Mouse (Mus musculus) T-cell, adult 2 months (primary cell): Measurements from ENCODE around the gene Dmp1.

Source experiments
- DNase-seq: peaks from one replicate; pipeline ENCODE4 v3.0.0; 2022; ENCODE audit warnings: low spot score

Dmp1 gene

DNA sequence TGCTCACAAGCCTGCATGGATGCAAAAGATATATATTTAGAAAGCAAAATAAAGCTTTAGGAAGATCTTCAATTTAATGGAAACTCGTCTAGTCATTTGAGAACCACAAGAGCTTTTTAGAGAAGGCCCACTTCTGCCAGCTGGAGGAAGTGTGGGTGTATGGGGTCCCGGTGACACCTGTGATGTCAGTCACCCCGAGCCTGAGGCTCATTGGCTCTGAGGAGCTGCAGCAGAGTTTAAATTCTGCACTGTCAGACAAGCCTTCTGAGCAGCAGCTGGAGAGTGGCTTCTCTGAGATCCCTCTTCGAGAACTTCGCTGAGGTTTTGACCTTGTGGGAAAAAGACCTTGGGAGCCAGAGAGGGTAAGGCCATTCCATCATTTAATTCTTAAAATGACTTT is at the start of gene Dmp1:
Dmp1 (plus strand) TSS at position 263 of the 400 bp plus-strand sequence.
- no peak for DNase-seq

DNA sequence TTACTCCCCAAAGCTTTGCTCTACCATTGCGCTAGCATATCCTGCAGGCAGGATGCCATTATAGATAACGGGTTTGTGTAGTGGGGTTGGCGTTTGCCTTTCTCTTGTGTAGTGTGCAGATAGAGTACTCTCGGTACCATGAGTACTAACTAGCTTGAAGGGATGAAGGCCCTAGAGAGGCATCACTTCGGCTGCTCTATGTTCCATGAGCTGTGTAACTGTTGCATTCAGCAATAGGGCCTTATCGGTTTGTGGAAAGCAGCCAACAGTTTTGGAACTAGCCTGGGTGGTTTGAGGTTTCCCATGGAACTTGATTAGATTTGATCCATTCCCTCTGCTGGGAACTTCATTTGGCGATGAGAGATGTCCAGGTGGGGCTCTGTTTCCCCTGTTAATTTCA is 44.7 kb upstream of the Dmp1 start:
- no peak for DNase-seq

DNA sequence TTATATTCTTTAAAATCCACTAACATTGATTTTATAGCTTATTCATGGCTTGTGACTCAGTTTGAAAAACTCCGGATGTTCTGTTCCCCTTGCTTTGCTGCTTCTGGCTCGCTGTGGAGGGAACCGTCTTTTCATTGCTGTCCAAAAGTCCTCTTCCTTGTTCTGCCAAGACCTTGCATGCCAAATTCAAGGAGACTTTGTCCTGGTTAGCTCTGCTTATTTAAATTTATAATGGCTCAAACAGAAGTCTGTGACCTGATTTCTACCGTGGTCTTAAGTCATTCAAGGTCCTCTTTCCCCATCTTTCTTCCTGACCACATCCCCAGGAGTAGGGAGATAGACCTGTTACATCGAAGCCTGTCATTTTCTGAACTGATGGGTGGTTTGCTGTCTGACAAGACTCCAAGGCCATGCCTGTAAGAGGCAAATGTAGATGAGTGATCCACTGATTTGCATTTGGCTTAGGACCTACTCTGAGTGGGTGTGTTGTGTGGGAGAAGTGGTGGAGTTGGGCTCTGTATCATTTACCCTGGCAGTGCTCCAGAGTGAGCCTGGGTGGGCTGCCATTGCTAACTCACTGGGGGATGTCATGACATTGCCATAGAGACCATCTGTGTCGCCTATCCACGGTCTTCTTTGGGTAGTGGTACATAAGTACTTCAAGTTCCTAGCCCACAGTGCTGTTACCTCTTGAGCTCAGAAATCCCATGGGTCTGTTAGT is 43.9 kb upstream of the Dmp1 start:
- DNase-seq: no peak

DNA sequence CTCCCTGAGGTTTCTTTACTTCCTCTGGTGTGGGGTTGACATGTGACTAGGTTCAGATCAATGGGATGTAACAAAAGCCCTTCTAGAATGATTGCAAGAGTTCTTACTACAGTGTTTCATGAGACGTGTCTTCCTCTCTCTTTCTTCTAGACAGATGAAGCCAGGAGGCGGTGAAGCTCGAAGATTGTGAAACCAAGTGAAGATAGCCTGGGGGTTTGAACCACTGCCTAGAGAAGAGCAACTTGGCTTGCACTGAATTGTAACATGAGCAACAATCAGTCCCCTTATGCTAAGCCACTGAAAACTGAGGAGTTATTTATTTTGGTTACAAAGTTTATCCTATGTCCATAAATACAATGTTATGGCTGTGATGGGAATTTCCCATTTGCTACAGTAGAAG is 41.8 kb upstream of the Dmp1 start:
- no peak for DNase-seq

DNA sequence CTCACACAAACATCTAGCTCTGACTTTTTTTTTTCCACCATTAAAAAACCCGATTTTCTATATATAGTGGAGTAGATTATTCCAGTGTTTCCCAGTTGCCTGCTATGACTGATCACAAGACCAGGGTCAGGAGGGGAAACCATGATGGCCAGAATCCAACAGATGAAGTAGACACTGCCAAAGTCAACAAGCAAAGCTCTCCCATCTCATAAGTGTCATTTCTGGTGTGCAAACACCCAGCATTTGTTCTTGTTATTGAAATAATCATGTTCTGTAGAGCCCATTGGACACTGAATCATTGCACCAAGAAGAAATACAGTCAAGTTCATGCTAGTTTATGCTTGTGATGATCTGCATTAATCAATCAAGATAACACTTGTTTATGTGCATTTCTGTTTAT is 41.0 kb upstream of the Dmp1 start:
- DNase-seq: no peak

DNA sequence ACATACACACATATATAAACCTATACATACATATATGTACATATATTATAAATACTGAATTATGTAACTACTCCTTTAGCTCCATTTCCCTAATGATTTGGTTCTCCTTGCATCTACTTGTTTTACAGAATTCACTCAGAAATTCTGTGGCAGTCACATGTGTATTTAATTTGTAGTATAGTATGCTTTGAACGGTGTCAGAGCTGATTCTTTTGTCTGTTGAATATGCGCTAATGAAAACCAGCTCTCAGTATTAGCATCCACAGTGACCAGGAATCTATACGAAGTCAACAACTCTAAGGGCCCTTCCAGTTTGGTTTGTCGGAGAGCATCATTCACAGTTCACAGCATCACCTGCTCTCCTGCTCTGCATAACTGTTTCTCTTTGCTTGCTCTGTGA is 38.9 kb upstream of the Dmp1 start:
- DNase-seq: no peak

DNA sequence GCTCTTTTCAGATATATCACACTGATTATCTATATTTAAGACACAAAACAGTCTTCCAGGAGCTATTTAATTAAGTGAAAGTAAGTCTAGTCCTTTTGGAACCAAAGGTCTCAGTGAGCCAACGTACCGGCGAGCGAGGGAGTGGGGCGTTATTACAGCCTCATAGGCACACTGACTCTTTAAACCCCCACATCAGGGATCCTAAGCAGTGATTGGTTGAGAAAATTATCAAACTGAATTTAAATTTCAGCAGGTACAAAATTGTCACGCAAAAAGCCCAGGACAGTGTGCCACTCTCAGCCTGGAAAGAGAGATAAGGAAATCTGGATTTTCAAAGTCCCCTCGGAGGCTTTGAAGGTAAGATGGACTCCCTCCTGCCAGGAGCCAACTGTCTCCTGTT is 32.0 kb upstream of the Dmp1 start, which contains the start of gene Dspp:
Dspp (plus strand) TSS at position 301 of the 400 bp plus-strand sequence.
- no peak for DNase-seq

DNA sequence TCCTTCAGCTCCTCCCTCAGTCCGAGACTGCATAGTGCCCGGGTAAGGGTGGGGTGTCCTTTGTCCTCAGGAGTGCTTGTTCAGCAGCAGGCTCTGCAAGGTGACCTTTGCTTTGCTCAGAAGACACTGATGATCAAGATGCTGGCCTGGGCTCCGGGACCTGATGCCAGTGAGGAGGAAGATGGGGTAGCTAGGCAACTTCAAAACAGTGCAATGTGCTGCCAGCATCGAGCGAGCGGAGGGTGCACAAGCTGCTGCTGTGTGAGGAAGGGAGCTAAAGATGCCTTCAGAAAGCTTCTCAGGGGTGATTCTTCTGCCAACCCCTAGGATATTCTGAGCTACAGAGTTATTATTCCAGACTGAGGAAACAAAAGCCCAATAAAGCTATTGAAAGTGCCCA is 29.3 kb upstream of the Dmp1 start:
- no peak for DNase-seq

DNA sequence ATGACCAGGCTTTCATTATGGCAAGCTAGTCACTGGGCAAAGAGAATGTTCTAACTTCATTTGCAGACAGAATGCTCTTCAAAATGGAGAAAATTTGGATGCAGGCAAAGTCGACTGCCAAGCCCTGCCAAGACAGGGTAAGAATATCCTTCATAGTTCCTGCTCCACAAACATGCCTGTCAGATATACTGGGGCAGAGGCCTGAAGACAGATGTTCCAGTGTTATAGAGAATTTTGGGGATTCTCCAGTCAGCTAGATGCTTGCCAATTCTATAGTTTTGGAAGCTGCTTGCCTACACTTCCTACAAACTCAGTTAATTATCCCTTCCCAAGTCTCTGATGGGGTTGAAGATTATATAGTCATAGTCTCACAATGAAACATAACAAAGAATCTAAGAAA is 18.7 kb upstream of the Dmp1 start:
- no peak for DNase-seq

DNA sequence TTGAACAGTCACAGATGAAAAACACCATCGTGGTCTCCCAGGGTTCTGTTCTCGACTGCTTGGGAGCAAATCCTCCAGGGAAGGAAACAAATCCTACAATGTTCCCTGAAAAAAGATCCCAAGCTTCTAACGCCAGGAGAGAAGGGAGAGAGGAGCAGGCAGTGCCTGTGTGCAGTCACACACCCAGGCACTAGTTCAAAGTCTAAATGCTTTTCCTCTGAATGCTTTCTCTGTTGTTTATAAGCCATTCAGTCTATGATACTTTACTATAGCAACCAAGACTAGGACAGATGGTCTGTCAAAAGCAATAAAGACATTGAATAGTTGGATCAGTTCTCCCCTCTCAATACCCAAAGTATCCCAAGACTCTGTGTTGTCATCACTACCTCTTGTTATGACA is 15.1 kb upstream of the Dmp1 start:
- no peak for DNase-seq

DNA sequence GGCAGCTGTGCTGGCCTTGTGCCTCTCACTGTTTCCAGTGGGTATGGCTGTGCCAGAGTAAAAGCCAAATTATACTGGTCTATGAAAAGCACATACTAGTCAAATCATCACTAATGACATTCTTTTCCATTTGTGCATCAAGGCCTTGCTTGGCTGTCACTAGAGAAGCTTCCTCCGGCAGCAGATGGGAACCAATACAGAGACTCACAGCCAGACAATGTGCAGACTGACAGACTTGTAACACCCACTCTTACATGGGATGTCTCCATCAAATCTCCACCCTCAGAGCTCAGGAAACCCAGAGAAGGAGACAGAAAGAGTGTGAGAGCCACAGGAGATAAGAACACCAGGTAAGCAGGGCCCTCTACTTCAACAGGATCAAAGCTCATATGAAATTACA is 7.3 kb upstream of the Dmp1 start:
- DNase-seq: no peak

DNA sequence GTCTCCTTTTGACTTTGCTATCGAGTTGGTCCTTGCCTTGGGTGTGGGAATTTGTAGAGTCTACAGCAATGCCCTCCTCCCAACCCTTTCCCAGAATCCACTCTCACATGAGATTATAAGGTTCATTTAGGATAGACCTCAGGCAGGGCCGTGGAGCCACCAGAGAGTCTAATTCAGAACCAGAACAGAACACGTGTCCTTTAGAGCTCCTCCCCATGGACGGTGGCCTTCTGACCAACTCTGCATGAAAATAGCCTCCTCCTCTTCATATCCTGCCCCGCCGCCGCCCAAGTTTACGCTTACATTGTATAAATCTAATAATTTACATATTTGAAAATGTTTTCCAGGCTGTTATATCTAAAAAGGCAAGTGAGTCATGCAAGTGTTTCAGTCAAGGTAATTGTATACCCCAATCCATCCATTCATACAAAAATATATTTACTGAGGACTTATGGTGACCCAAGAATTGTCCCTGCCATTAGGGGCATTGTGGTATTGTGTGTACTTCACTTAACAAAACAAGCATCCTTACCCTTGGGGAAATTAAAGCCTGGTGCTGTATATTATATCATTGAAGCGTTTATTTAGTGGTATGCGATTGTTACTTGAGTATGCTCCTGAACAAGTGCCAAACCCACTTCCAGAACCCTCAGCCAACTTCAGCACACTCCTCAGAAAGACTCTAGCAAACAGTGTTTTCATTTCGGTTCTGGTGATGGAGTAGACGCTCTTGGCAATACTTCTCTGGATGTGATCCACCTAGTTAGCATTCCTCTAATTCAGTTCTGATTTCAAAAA is 1.1 kb upstream of the Dmp1 start:
- DNase-seq: no peak

DNA sequence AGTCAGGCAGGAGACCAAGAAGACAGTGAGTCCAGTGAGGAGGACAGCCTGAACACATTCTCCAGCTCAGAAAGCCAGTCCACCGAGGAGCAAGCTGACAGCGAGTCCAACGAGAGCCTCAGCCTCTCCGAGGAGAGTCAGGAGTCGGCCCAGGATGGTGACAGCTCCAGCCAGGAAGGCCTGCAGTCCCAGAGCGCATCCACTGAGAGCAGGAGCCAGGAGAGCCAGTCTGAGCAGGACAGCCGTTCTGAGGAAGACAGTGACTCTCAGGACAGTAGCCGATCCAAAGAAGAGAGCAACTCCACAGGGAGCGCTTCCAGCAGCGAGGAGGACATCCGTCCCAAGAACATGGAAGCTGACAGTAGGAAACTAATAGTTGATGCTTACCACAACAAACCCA is 10.1 kb downstream of the Dmp1 start:
- DNase-seq: no peak

DNA sequence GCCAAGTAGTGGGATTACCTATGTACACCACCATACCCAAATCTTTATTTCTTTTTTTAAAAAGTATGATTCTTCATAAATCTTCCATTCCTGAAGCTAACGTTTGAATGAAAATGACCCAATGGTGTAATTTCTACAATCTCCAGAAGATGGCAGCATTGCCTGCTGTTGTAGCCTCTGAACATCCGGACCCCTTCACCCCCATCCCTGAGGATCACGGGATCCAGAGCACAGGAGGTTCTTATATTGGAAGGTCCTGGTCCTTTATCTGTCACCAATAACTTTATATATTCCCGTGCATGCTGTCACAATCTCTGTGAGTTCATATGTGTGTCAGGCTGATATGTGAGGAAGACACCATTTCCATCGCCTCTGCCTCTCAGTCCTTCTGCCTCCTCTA is 16.5 kb downstream of the Dmp1 start:
- no peak for DNase-seq

DNA sequence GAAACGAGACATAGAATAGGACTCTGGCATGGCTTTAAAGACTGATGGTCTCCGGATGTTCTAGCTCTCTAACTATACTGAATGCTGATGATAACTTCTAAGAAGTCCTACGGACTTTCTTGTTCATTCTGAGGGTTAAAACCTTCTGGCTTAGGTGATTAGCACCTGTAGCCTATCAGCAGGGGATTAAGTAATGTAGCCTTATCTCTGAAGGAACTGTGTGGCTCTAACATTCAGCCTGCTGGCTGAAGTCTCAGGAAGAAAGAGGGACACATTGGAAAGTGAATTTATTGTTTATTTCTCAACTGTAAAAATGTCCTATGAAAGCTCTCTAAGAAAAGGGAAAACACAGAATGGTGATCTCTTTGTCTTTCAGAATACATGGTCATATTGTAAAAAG is 21.9 kb downstream of the Dmp1 start:
- no peak for DNase-seq

DNA sequence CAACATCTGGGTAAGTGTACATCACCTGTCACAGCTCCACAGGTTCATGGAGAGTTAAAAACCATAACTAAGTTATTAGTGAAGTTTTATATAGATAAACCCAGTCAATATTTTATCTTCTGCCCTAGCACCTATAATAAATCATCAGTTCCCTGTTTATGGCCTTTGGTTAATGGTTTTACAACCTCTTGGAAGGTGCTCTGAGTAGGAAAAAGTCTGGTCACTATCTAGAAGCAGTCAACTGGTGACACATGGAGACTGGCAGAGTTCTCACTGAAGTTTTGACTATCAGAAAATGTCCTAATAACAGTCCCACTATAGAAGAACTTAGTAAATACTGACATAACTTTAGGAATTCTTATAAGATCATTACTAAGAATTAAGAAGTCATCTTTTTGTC is 22.3 kb downstream of the Dmp1 start:
- no peak for DNase-seq

DNA sequence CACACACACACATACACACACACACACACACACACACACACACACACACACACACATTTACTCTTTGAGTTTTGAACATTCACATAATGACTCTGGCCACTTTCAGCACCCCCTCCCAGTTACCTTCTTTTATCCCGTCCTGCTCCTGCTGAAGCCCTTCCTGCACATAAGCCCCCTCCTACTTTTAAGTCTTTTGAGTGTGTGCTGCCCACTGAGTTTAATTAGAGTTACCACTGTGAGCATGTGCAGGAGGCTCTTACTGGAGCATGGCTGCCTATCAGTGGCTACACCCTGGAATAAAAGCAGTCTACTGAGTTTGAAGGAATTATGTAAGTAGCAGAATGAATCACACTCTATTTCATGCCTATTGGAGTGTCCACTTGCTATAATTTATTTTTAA is 26.1 kb downstream of the Dmp1 start:
- no peak for DNase-seq

DNA sequence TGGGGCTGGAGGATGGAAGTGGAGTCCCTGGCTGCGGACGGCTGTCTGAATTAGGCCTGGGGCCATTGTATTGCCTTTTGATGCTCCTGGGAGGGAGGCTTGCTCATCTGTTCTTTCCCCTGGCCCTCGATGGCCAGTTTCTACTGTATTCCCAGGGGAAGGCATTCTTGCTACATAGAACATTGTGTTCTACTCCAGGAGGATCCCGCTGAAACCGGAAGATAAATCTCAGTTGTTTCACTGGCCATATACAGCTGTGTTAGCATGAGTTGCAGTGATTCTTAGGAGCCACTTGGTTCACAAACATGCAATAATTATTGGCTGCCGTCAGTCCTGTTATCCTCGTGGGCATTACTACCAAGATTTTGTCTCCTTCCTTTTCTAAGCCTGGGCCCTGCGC is 34.3 kb downstream of the Dmp1 start:
- DNase-seq: no peak

DNA sequence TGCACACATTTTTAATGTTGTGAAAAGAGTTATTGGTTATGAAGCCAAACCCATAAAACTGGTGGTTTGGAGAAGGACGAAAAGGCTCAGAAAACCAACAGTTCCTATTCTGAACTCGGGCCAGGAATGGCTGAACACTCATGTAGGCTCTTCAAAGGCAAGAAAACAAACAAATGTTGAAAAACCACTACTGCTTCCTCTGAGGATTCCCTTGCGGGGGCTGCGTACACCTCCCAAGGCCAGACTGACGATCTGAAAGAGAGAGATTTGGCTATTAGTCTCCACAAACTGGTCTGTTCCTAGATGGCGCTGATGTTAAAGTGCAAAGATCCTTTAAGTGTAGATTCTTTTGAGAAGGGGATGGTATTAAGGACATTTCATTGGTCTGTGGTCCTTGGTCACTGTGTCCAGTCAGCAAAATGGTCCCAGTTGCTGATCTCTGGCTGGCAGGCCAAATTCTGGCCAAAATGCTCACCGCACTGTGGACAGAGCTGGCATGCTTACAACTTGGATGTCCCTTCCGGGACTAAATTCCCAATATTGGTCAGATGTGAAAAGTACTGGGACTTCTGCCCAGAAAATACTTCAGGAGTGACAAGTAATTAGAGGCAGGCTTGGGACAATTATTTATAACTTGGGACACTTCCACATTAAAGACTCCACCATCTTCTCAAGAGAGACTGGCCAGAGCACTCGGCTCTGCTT is 37.4 kb downstream of the Dmp1 start:
- no peak for DNase-seq

DNA sequence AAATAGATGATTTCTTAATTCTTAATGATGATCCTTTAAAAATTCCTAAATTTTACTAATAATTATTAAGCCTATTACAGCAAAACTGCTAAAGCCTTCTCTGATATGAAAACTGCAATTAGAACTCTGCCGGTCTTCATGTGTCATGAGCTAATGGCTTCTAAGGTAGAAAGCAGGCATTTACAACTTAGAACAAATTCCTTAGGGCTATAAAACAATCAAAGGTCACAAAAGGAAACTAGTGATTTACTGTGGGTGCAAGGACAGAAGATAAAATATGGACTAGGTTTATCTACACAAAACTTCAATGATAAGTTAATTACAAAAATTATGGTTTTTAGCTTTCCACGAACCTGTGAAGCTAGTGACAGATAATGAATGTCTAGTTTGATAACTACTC is 41.8 kb downstream of the Dmp1 start:
- no peak for DNase-seq

DNA sequence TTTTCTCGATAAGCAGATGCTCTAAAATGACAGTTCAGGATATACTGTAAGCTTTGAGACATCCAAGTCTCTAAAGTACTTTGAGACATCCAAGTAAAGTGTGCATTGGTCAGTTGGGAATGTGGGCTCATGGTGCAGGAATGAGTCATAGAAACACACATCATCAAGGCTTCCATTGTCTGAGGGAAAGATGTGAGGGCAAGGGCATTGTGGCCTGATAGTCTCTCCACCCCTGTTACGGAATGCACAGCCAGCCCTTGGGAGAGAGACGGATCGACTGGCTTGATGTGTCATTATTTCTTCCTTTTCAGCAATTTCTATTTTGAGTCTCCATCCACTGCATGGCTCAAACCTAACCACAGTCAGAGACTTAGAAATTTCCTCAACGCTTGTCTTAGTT is 49.4 kb downstream of the Dmp1 start:
- no peak for DNase-seq

DNA sequence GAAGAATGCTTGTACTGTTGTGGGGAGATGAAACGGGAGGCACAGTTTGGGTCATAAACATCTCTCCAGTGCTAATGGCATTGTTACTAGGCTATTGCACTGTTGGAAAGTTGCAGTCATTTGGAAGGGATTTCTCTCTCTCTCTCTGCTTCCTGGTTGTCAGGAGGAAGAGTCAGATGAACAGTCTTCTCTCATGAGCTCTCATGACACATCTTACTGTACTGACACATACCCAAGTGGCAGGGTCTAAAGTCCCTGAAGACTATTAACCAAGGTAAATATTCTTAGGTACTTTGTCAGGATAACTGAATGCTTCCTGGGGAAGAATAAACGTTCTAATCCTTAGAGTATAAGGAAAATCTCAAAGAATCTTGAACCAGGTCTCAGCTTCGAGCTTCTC is 54.2 kb downstream of the Dmp1 start:
- DNase-seq: no peak

DNA sequence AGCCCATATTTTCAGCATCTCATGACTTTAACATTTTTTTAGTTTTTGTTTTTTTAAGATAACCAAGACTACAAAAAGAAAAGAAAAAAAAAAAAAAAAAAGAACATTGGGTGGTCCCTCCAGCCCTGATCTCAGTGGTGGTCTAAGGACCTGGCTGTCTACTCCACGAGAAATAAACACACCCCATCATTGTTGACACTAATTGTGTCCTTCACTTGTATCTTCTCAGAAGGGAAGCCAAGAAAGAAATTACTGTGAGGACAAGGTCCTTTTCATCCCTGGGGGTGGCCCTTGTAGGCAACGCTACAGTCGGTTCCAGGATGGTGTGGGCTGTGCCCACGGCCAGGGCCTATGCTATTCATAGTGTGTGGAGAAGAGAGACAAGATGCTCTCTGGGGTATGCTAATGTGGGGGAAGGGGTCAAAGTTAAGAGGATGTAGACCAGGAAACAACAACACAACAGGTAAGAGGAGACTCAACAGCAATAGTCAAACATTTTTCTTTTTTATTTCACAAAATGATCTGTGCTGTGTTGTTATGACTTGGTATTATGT is 59.6 kb downstream of the Dmp1 start:
- DNase-seq: no peak
